Mouse (Mus musculus) testis, adult 2 months (tissue): ENCODE data around the gene Myh9. TPM values are rescaled to one million over a fixed set of nuclear protein-coding genes. Genes with fewer than 3 reads are reported as not detected.

Experiments used
- H3K27ac ChIP-seq: fragments of 200-500 bp; 2 replicates; pipeline ENCODE4 v1.5.1; 2012; ENCODE audit warnings: low read depth, low read length; ENCODE audit not compliant: control insufficient read depth, insufficient read depth
- H3K27me3 ChIP-seq: fragments of 200-500 bp; 2 replicates; pipeline ENCODE4 v1.6.1; 2012; ENCODE audit warnings: mild to moderate bottlenecking, low read length, moderate library complexity; ENCODE audit not compliant: control insufficient read depth, insufficient read depth
- H3K36me3 ChIP-seq: fragments of 200-500 bp; 2 replicates; pipeline ENCODE4 v1.6.1; 2012; ENCODE audit warnings: mild to moderate bottlenecking, low read length; ENCODE audit not compliant: control insufficient read depth, insufficient read depth
- H3K4me1 ChIP-seq: fragments of 200-500 bp; 2 replicates; pipeline ENCODE4 v1.6.1; 2012; ENCODE audit warnings: low read length; ENCODE audit not compliant: control insufficient read depth, insufficient read depth
- H3K4me3 ChIP-seq: fragments of 200-500 bp; 2 replicates; pipeline ENCODE4 v1.5.1; 2012; ENCODE audit warnings: low read depth, mild to moderate bottlenecking, low read length, moderate library complexity, mixed read lengths; ENCODE audit not compliant: control insufficient read depth
- CTCF ChIP-seq: fragments of 200-500 bp; IDR thresholded peaks from 2 replicates; pipeline ENCODE4 v1.5.1; 2012; ENCODE audit warnings: low read depth, mild to moderate bottlenecking, inconsistent platforms, low read length, moderate library complexity; ENCODE audit not compliant: control insufficient read depth, insufficient read depth, insufficient replicate concordance
- POLR2A ChIP-seq: fragments of 200-500 bp; IDR thresholded peaks from 2 replicates; pipeline ENCODE4 v1.6.1; 2012; ENCODE audit warnings: low read depth, mild to moderate bottlenecking, inconsistent platforms, low read length, moderate library complexity; ENCODE audit not compliant: control insufficient read depth
- polyA plus RNA-seq: library from polyadenylated mRNA; depleted of rRNA; stranded (reverse); fragments of >200 nt; gene quantifications from 2 replicates; pipeline ENCODE4 v1.2.3, GENCODE M21; 2012

Gene Myh9
- polyA plus RNA-seq, 1 experiment, result 4.5 TPM

DNA sequence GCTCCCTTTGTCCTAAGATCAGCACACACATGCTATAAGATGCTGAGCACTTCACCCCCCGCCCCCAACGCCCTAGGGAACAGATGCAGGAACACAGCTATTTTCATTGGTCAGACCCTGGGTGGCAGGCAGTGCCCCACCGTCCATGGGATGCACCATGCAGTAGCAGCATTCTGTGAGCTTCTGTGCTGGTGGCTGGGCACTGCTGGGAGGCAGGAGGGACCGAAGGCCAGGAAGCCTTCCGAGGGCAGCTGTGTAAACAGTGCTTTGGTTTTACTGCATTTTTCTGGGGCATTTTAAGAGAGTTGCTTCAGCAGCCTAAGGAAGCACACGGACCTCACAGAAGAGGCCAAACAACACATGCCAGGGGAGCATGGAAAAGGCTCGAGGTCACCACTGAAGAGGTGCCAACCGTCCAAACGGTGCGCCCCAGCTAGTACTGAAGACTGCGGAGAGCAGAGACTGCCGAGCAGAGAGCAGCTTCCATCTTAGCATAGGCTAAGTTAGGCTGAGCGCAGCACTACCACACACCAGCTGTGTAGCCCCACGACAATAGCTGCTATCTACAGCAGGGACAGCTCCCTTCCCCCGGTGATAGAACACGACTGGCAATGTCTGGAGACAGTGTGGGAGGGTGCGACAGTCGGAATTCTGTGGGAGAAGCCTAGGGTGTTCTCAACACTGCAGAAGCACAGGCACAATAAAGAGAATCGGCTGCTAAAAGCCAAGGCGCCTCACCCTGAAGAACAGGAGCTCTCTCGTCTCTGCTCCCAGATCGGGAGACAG lies 57.7 kb downstream of the Myh9 start:
- H3K4me3 ChIP-seq, result no peak overlapping the region
- peaks cover 13% of the 10 kb centered on the region for H3K4me1 ChIP-seq
- no peaks in the 10 kb centered on the region for H3K36me3 ChIP-seq
- no peak overlapping the region; the same call in 1 of the 2 replicates for H3K27ac ChIP-seq
- H3K27me3 ChIP-seq, result no peaks in the 10 kb centered on the region
- TF ChIP-seq CTCF (no peak), POLR2A (no peak)

DNA sequence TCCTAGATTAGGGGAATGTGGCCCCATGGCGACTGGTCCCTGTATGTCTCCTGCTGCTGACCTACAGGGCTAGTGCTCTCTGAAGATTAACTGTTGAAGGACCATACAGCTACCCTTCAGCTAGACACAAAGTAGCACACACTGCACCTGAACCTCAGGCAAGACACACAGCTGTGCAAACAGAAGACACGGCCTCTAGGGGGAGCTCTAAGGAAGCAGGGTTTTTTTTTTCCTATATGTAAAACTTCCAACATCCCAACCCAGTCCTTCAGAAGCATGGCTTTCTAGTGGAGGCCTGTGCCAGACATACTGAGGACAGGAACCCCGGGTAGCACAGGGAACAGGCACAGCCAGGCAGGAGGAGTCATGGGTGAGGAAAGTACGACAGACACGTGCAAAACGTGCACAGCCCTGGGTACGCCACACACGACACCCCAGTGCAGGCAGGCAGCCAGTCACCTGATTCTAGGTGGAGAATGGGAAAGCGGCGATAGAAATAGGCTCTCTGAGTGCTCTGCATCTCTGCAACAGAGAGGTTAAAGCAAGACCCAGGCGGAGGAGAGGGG lies 59.4 kb downstream of the Myh9 start:
- Histone ChIP-seq H3K36me3 (no peaks in the 10 kb centered on the region), H3K27ac (no peak overlapping the region)
- TF ChIP-seq POLR2A (no peak), CTCF (peak; percentile 37; the same call in 1 of the 2 replicates)

DNA sequence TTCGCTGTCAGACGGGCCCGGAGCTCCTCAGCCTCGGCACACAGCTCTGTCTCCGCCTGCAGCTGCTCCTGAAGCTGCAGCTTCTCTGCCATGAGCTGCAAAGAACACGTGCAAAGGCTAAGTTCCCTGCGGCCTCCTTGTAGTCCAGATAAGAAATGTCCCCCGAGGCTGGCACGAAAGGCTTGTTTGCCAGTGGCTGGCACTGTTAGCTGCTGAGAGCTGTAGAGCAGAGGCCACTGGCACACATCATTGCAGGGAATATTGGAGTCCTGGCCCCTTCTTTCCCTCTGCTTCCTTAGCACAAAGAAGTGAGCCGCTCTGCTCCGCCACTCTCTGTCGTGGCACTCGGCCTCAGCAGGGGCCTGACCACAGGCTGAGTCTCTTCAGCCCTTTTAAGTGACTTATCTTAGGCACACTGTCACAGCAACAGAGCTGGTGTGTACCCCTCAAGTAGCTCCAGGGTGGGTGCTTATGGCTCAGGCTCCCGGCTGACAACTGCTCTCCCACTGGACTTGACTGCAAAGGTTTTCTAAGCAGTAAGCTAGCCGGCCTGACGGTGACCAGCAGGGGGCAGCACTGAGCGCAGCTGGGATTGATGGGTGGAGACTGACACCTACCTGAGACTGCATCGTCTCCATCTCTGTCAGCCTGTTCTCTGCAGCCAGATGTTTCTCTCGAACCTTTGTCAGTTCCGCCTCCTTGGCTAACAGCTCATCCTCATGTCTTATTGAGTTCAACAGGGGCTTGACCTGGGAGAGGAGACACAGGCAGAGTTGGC lies 66.6 kb downstream of the Myh9 start:
- H3K27ac ChIP-seq, result no peak overlapping the region
- H3K27me3 ChIP-seq, result no peaks in the 10 kb centered on the region
- TF ChIP-seq CTCF, result peak; percentile 99
- no peak for TF ChIP-seq POLR2A
- H3K4me1 ChIP-seq, result no peaks in the 10 kb centered on the region
- H3K36me3 ChIP-seq, result no peaks in the 10 kb centered on the region
- no peak overlapping the region for H3K4me3 ChIP-seq

More for the DNA sequence above, 59.4 kb downstream of the Myh9 start:
- Histone ChIP-seq H3K4me1 (peaks cover 13% of the 10 kb centered on the region), H3K4me3 (no peak overlapping the region), H3K27me3 (no peaks in the 10 kb centered on the region)

DNA sequence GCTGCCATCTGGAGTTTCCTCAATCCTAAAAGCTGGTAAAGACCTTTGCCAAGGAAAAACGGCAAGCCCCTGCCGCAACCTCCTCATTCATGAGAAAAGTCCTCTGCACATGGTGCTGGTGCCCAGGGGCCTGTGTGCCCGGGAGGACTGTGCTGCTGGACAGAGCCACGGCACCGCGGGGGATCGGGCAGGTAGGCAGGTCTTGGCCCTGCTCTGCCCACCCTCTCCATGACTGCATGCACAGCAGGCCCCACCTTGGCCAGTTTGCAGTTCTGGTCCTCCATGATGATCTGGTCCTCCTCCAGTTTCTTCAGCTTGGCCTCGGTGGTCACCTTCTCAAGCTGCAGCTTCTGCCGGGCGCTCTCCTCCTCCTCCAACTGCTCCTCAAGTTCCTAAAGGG lies 67.7 kb downstream of the Myh9 start:
- no peak overlapping the region for H3K27ac ChIP-seq
- no peaks in the 10 kb centered on the region for H3K36me3 ChIP-seq

DNA sequence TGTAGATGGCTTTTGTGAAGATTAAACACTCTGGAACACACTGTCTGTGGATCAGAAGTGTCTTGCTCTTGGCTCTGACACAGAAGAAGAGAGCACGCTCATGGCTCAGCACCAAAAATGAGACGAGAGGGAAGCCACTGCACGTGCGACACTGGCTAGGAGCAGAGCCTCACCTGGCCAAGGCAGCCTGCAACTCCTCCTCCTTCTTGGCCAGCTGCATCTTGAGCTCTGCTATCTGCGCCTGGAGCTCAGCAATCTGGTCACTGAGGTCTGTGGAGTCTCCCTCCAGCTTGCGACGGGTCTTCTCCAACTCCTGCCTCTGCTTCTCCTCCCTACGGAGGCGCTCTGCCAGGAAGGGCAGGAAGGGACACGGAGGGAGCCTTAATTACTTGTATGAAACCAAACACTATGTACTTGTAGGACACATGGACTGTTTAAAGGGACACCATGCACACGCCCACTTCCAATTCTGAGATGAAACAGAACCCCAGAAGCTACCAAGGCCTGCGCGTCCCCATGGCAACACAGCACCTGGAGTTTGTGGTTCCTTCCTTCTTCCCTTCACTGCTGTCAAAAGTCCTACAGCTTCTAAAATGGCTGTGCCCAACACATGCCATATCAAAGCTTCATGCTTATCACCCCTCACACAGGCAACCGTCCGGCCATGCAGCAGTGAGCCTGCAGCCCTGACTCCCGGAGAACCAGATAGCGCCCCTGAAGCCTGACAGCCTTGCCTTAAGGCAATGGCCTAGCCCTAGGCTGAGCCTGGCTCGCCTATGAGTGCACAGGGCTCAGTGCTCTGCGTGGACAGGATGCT lies 68.7 kb downstream of the Myh9 start:
- Histone ChIP-seq H3K27me3 (no peaks in the 10 kb centered on the region), H3K36me3 (no peaks in the 10 kb centered on the region), H3K4me3 (no peak overlapping the region), H3K4me1 (no peaks in the 10 kb centered on the region), H3K27ac (no peak overlapping the region)
- TF ChIP-seq POLR2A, result no peak
- no peak for TF ChIP-seq CTCF

More for the DNA sequence above, 67.7 kb downstream of the Myh9 start:
- TF ChIP-seq POLR2A (no peak), CTCF (no peak)
- no peak overlapping the region for H3K4me3 ChIP-seq
- no peaks in the 10 kb centered on the region for H3K27me3 ChIP-seq
- H3K4me1 ChIP-seq, result no peaks in the 10 kb centered on the region

DNA sequence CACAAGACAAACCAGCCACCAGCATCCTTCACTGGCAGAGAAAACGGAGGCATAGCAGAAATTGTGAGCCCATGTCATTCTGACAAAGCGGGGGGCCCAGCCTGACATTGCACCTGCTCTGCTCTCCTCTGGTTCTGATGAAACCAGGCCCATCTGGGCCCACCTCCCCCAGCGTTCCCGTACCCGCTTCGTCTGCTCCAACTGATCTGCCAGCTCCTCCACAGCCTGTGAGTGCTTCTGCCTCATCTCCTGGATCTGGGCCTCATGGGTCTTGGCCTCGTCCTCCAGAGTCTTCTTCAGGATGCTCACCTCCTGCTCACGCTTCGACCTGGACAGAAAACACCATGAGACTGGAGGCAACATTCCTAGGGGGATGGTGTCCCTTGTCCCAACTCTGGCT lies 71.0 kb downstream of the Myh9 start:
- no peaks in the 10 kb centered on the region for H3K4me1 ChIP-seq
- TF ChIP-seq POLR2A (no peak), CTCF (no peak)
- no peaks in the 10 kb centered on the region for H3K36me3 ChIP-seq
- no peak overlapping the region for H3K27ac ChIP-seq
- H3K27me3 ChIP-seq, result no peaks in the 10 kb centered on the region
- H3K4me3 ChIP-seq, result no peak overlapping the region
